Mouse (Mus musculus): ENCODE measurements around the gene Khdc3. TPM values are rescaled to one million over a fixed set of nuclear protein-coding genes. Genes with fewer than 3 reads are reported as not detected.

Gene Khdc3
- polyA plus RNA-seq, 1 experiment from 2014 or later: not detected

Other genes starting within 250 kb of the Khdc3 start
- 5.4 and 7.2 TPM in 2 replicates for gene Pygo1, start 176.2 kb upstream of the Khdc3 start, polyA plus RNA-seq (2014; fragmentation: Nextera tagmentation; extraction: Ambion mirVana)
- gene Dyx1c1, start 143.1 kb upstream of the Khdc3 start, polyA plus RNA-seq (2014; fragmentation: Nextera tagmentation; extraction: Ambion mirVana): 1.8 and 2.1 TPM in 2 replicates
- not detected in 2 replicates for gene Gm44503, start 143.0 kb upstream of the Khdc3 start, polyA plus RNA-seq (2014; fragmentation: Nextera tagmentation; extraction: Ambion mirVana)
- gene Ccpg1os, start 116.5 kb upstream of the Khdc3 start, polyA plus RNA-seq (2014; fragmentation: Nextera tagmentation; extraction: Ambion mirVana): 19.3 and 27.5 TPM in 2 replicates
- 17.1 and 29.7 TPM in 2 replicates for gene Ccpg1, start 116.4 kb upstream of the Khdc3 start, polyA plus RNA-seq (2014; fragmentation: Nextera tagmentation; extraction: Ambion mirVana)
- 12.7 and 18.9 TPM in 2 replicates for gene Pigb, start 61.5 kb upstream of the Khdc3 start, polyA plus RNA-seq (2014; fragmentation: Nextera tagmentation; extraction: Ambion mirVana)
- 1.2 and 1.3 TPM in 2 replicates for gene Rab27a, start 57.0 kb upstream of the Khdc3 start, polyA plus RNA-seq (2014; fragmentation: Nextera tagmentation; extraction: Ambion mirVana)
- gene Gm20509, start 634 bp downstream of the Khdc3 start, polyA plus RNA-seq (2014; fragmentation: Nextera tagmentation; extraction: Ambion mirVana): not detected in 2 replicates
- gene Rsl24d1, start 11.6 kb downstream of the Khdc3 start, polyA plus RNA-seq (2014; fragmentation: Nextera tagmentation; extraction: Ambion mirVana): 149 and 176 TPM in 2 replicates

Data from kidney, embryonic 14.5 days (tissue).